Mouse (Mus musculus) embryo, embryonic 11.5 days (tissue): ENCODE measurements at regions not wholly inside any gene's neighbourhood (a gene's known extent, or its start where the extent isn't known, plus 50 kb on each side); places are given as distances from the start of the nearest gene placed in this dataset.
A peak's percentile ranks its signal among the peaks of the same experiment; 100 is the strongest.

Experiments
- DNase-seq: peaks from one replicate; pipeline ENCODE4 v3.0.0-alpha.2; 2012; ENCODE audit warnings: low read depth, low spot score

GRCm38 (mm10) chr2:167848468-167849440 is 83.1 kb upstream of the Ptpn1 start:
- DNase-seq: no peak

GRCm38 (mm10) chr2:167847281-167848077 is 84.4 kb upstream of the Ptpn1 start:
- no peak for DNase-seq

- no peak for DNase-seq
These were observed 86.5 kb upstream of the Ptpn1 start for GRCm38 (mm10) chr2:167845370-167845769.

- no peak for DNase-seq
These were observed 87.3 kb upstream of the Ptpn1 start for GRCm38 (mm10) chr2:167844556-167844955.

GRCm38 (mm10) chr2:167843921-167844320 is 87.9 kb upstream of the Ptpn1 start:
- no peak for DNase-seq

- DNase-seq: no peak
These were observed 88.9 kb upstream of the Ptpn1 start for GRCm38 (mm10) chr2:167842993-167843392.

- DNase-seq: no peak
These were observed 89.4 kb upstream of the Ptpn1 start for GRCm38 (mm10) chr2:167842473-167842872.

- DNase-seq: no peak
These were observed 90.3 kb upstream of the Ptpn1 start for GRCm38 (mm10) chr2:167841339-167842240.

GRCm38 (mm10) chr2:167840344-167840743 is 91.5 kb upstream of the Ptpn1 start:
- DNase-seq: no peak

- DNase-seq: no peak
These were observed 92.4 kb upstream of the Ptpn1 start for GRCm38 (mm10) chr2:167839324-167839981.

GRCm38 (mm10) chr2:167837596-167837995 is 94.3 kb upstream of the Ptpn1 start:
- DNase-seq: no peak

- no peak for DNase-seq
These were observed 95.2 kb upstream of the Ptpn1 start for GRCm38 (mm10) chr2:167836611-167837010.

GRCm38 (mm10) chr2:167834605-167835004 is 97.3 kb upstream of the Ptpn1 start:
- DNase-seq: no peak

GRCm38 (mm10) chr2:167833290-167833953 is 98.4 kb upstream of the Ptpn1 start:
- DNase-seq: peak; percentile 24

- DNase-seq: no peak
These were observed 100.5 kb upstream of the Ptpn1 start for GRCm38 (mm10) chr2:167831076-167832039.

GRCm38 (mm10) chr2:167828258-167828657 is 103.6 kb upstream of the Ptpn1 start:
- no peak for DNase-seq

GRCm38 (mm10) chr2:167826922-167827703 is 104.7 kb upstream of the Ptpn1 start:
- DNase-seq: no peak

GRCm38 (mm10) chr2:167823513-167823912 is 108.3 kb upstream of the Ptpn1 start:
- DNase-seq: no peak
